Mouse (Mus musculus): ENCODE results near the gene Dio3.

DNA sequence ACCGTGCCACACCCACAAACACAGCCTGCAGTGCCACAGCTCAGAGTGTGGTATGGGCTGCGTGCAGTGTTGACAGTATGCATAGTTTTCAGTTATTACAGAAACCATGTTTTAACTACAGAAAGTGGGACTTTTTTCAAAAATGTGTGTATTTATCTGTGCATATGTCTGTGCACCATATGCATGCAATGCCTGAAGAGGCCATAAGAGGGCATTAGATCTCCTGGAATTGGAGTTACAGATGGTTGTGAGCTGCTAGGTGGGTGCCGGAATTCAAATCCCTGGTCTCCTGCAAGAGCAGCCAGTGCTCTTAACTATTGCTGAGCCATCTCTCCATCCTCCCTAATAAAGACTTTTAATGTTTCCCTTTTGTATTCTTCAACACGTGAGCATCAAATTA is 33.4 kb upstream of the Dio3 start:
- no peak for TF ChIP-seq TAL1 (conservative IDR thresholded peaks at IDR 0.05; ENCODE audit: low read depth, low read length)
- no peak for TF ChIP-seq GATA1 (IDR thresholded peaks at IDR 0.05; ENCODE audit: borderline replicate concordance, low read length)
- no peak for TF ChIP-seq CTCF (IDR thresholded peaks at IDR 0.05; ENCODE audit: low read depth, low read length)
- TF ChIP-seq POLR2AphosphoS5 (IDR thresholded peaks at IDR 0.05; ENCODE audit: insufficient replicate concordance, low read depth, low read length): no peak

Data from G1E (cell line).